20 mouse cellular contexts compared by ENCODE assay signal in the genomic region with DNA sequence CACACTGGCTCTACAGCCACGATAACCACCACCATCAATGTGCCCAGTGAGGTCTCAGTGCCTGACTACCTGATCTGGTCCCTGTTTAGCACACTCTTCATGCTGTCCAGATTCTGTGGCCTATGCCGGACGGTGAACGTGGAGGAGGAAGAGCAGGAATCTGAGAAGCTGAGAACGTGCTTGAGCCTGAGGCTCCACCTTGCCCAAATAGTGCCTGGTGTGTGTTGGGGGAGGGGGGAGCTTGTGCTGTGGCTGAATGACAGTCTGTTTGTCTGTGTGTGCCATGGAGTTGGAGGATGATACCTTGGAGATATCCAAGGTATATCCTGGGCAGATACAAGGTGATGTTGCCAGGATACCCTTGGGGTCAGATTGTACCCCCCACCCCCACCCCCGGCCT. TPM values are rescaled to one million over a fixed set of nuclear protein-coding genes. Genes with fewer than 3 reads are reported as not detected.
A peak's percentile ranks its signal among the peaks of the same experiment; 100 is the strongest.
DNase-seq lines count a peak whose midpoint lies in the region; ATAC-seq and TF ChIP-seq lines count a peak whose summit lies in the region.
"Had no signal": no experiment of that assay in that cellular context is flagged by ENCODE, and none has a peak within 500 bp of the region (broad histone marks: within the 10 kb centered on the region; RNA-seq: fewer than 3 reads in every experiment).

No protein-coding gene starts in this region.

- peaks cover 6% of the 10 kb centered on the region for H3K4me1 ChIP-seq in testis, adult 2 months (ENCODE audit: control insufficient read depth, insufficient read depth, low read length)
- peaks cover 10% of the 10 kb centered on the region for H3K4me1 ChIP-seq in embryonic facial prominence, embryonic 13.5 days
- H3K4me1 ChIP-seq in limb, embryonic 12.5 days (replicated peaks) = peaks cover 11% of the 10 kb centered on the region
- H3K4me1 ChIP-seq in midbrain, embryonic 10.5 days = peaks cover 11% of the 10 kb centered on the region
- no peaks in the 10 kb centered on the region for H3K4me1 ChIP-seq in midbrain, embryonic 15.5 days
- H3K4me1 ChIP-seq: hindbrain, embryonic 15.5 days; kidney, embryonic 15.5 days had no signal

- no peak for TF ChIP-seq POLR2A in testis, adult 2 months (IDR thresholded peaks at IDR 0.05; ENCODE audit: control insufficient read depth, low read depth, low read length)

- H3K9ac ChIP-seq in embryonic facial prominence, embryonic 13.5 days = no peak overlapping the region
- H3K9ac ChIP-seq in limb, embryonic 12.5 days (replicated peaks) = no peak overlapping the region
- no peak overlapping the region for H3K9ac ChIP-seq in midbrain, embryonic 15.5 days
- H3K9ac ChIP-seq: hindbrain, embryonic 15.5 days; kidney, embryonic 15.5 days; limb, embryonic 15.5 days had no signal

- no peaks in the 10 kb centered on the region for H3K27me3 ChIP-seq in testis, adult 2 months (ENCODE audit: control insufficient read depth, insufficient read depth, low read length)
- H3K27me3 ChIP-seq in embryonic facial prominence, embryonic 13.5 days = no peaks in the 10 kb centered on the region
- H3K27me3 ChIP-seq in limb, embryonic 12.5 days = no peaks in the 10 kb centered on the region
- H3K27me3 ChIP-seq in midbrain, embryonic 10.5 days (ENCODE audit: low read depth, poor library complexity, severe bottlenecking) = no peaks in the 10 kb centered on the region
- no peaks in the 10 kb centered on the region for H3K27me3 ChIP-seq in midbrain, embryonic 15.5 days (replicated peaks)
- H3K27me3 ChIP-seq: hindbrain, embryonic 15.5 days; kidney, embryonic 15.5 days; limb, embryonic 15.5 days had no signal

- H3K4me2 ChIP-seq in embryonic facial prominence, embryonic 13.5 days = no peak overlapping the region
- no peak overlapping the region for H3K4me2 ChIP-seq in limb, embryonic 12.5 days
- H3K4me2 ChIP-seq in midbrain, embryonic 15.5 days = no peak overlapping the region
- H3K4me2 ChIP-seq: hindbrain, embryonic 15.5 days; kidney, embryonic 15.5 days; limb, embryonic 15.5 days had no signal

- no peak for ATAC-seq in embryonic facial prominence, embryonic 13.5 days (ENCODE audit: insufficient number of reproducible peaks, insufficient read depth, low FRiP score, low TSS enrichment, low read depth)
- no peak for ATAC-seq in limb, embryonic 12.5 days (ENCODE audit: insufficient number of reproducible peaks, insufficient read depth, low FRiP score, low TSS enrichment, low read depth)
- no peak for ATAC-seq in midbrain, embryonic 15.5 days (replicated peaks)
- ATAC-seq: forebrain, embryonic 14.5 days; midbrain, embryonic 16.5 days had no signal

- H3K9me3 ChIP-seq in embryonic facial prominence, embryonic 13.5 days = no peaks in the 10 kb centered on the region
- H3K9me3 ChIP-seq in limb, embryonic 12.5 days = 0 out of 2 replicates have a peak, but pooled peaks cover 4% of the 10 kb centered on the region
- H3K9me3 ChIP-seq in midbrain, embryonic 10.5 days (replicated peaks) = 0 out of 2 replicates have a peak, but pooled peaks cover 3% of the 10 kb centered on the region
- no peaks in the 10 kb centered on the region for H3K9me3 ChIP-seq in midbrain, embryonic 15.5 days
- H3K9me3 ChIP-seq: hindbrain, embryonic 15.5 days; kidney, embryonic 15.5 days; limb, embryonic 15.5 days had no signal

- no peak overlapping the region for H3K27ac ChIP-seq in testis, adult 2 months (ENCODE audit: control insufficient read depth, insufficient read depth, low read depth, low read length)
- H3K27ac ChIP-seq in embryonic facial prominence, embryonic 13.5 days = peak overlapping the region; percentile 22; the same call in 1 of the 2 replicates
- 0 out of 2 replicates have a peak overlapping the region, but pooled peaks have one; percentile 41 for H3K27ac ChIP-seq in limb, embryonic 12.5 days
- H3K27ac ChIP-seq in midbrain, embryonic 10.5 days (replicated peaks) = no peak overlapping the region
- H3K27ac ChIP-seq in midbrain, embryonic 15.5 days = no peak overlapping the region
- H3K27ac ChIP-seq: hindbrain, embryonic 15.5 days; kidney, embryonic 15.5 days; layer of hippocampus, adult 2 months; left cerebral cortex, adult 2 months; limb, embryonic 15.5 days had no signal

- no peaks in the 10 kb centered on the region for H3K36me3 ChIP-seq in testis, adult 2 months (ENCODE audit: control insufficient read depth, insufficient read depth, low read length)
- no peaks in the 10 kb centered on the region for H3K36me3 ChIP-seq in embryonic facial prominence, embryonic 13.5 days
- H3K36me3 ChIP-seq in limb, embryonic 12.5 days = no peaks in the 10 kb centered on the region
- H3K36me3 ChIP-seq in midbrain, embryonic 10.5 days = no peaks in the 10 kb centered on the region
- H3K36me3 ChIP-seq in midbrain, embryonic 15.5 days (replicated peaks) = no peaks in the 10 kb centered on the region
- H3K36me3 ChIP-seq: hindbrain, embryonic 15.5 days; kidney, embryonic 15.5 days; limb, embryonic 15.5 days had no signal

- 49% methylated on average over 6 of the region's 6 CpGs for WGBS in embryonic facial prominence, embryonic 13.5 days
- WGBS in limb, embryonic 12.5 days = 55% methylated on average over 6 of the region's 6 CpGs
- 75% methylated on average over 6 of the region's 6 CpGs for WGBS in midbrain, embryonic 10.5 days
- 80% methylated on average over 6 of the region's 6 CpGs for WGBS in midbrain, embryonic 15.5 days

- H3K4me3 ChIP-seq in testis, adult 2 months (ENCODE audit: control insufficient read depth, low read depth, low read length) = peak overlapping the region; percentile 44
- H3K4me3 ChIP-seq in embryonic facial prominence, embryonic 13.5 days = no peak overlapping the region
- H3K4me3 ChIP-seq in limb, embryonic 12.5 days (replicated peaks) = no peak overlapping the region
- no peak overlapping the region for H3K4me3 ChIP-seq in midbrain, embryonic 10.5 days
- no peak overlapping the region for H3K4me3 ChIP-seq in midbrain, embryonic 15.5 days
- H3K4me3 ChIP-seq: hindbrain, embryonic 15.5 days; kidney, embryonic 15.5 days; layer of hippocampus, adult 2 months; left cerebral cortex, adult 2 months; limb, embryonic 15.5 days had no signal

- DNase-seq in testis, postnatal 14 days (ENCODE audit: low spot score) = no peak
- DNase-seq in midbrain, embryonic 10.5 days (ENCODE audit: low spot score) = no peak
- DNase-seq in thymus, postnatal 0 days (ENCODE audit: low spot score) = no peak
- DNase-seq: cerebellum, adult 11 months; heart, adult 18-20 months; lung, postnatal 14 days had no signal

- no peak for TF ChIP-seq CTCF in testis, adult 2 months (IDR thresholded peaks at IDR 0.05; ENCODE audit: control insufficient read depth, insufficient read depth, insufficient replicate concordance, low read depth, low read length)

RNA-seq across cellular contexts. Expression of a gene that starts 20.4 kb away (rescaled TPM):
- 15.2 and 23.0 TPM in 2 replicates for polyA plus RNA-seq in testis, adult 2 months (2012; rRNA removed)
- 98.1 and 109 TPM in 2 replicates for polyA plus RNA-seq in embryonic facial prominence, embryonic 13.5 days (2015; fragmentation: Nextera tagmentation; extraction: Ambion mirVana)
- 56.5 and 68.6 TPM in 2 replicates for polyA plus RNA-seq in limb, embryonic 12.5 days (2016; fragmentation: Nextera tagmentation; extraction: Ambion mirVana)
- 13.7 and 16.8 TPM in 2 replicates for polyA plus RNA-seq in midbrain, embryonic 10.5 days (2016; fragmentation: Nextera tagmentation; extraction: Ambion mirVana)
- 987 and 1,033 TPM in 2 replicates for polyA plus RNA-seq in thymus, postnatal 0 days (2015; fragmentation: Nextera tagmentation; extraction: Ambion mirVana)
- polyA plus RNA-seq in midbrain, embryonic 15.5 days (2015; fragmentation: Nextera tagmentation; extraction: Ambion mirVana) = 40.9 and 59.9 TPM in 2 replicates

RNA-seq across cellular contexts. Expression of a gene that starts 23.2 kb away (rescaled TPM):
- 3.0 and 6.9 TPM in 2 replicates for polyA plus RNA-seq in testis, adult 2 months (2012; rRNA removed)
- 91.5 and 101 TPM in 2 replicates for polyA plus RNA-seq in embryonic facial prominence, embryonic 13.5 days (2015; fragmentation: Nextera tagmentation; extraction: Ambion mirVana)
- polyA plus RNA-seq in limb, embryonic 12.5 days (2016; fragmentation: Nextera tagmentation; extraction: Ambion mirVana) = 77.8 and 78.8 TPM in 2 replicates
- 6.3 and 8.4 TPM in 2 replicates for polyA plus RNA-seq in midbrain, embryonic 10.5 days (2016; fragmentation: Nextera tagmentation; extraction: Ambion mirVana)
- 109 and 131 TPM in 2 replicates for polyA plus RNA-seq in thymus, postnatal 0 days (2015; fragmentation: Nextera tagmentation; extraction: Ambion mirVana)
- polyA plus RNA-seq in midbrain, embryonic 15.5 days (2015; fragmentation: Nextera tagmentation; extraction: Ambion mirVana) = 14.9 and 18.8 TPM in 2 replicates

RNA-seq across cellular contexts. Expression of a gene that starts 27.5 kb away (rescaled TPM):
- polyA plus RNA-seq in testis, adult 2 months (2012; rRNA removed) = 0.19 and 0.48 TPM in 2 replicates
- polyA plus RNA-seq in embryonic facial prominence, embryonic 13.5 days (2015; fragmentation: Nextera tagmentation; extraction: Ambion mirVana) = 0.45 TPM in 1 of 2 replicates, not detected in the other
- polyA plus RNA-seq in limb, embryonic 12.5 days (2016; fragmentation: Nextera tagmentation; extraction: Ambion mirVana) = not detected in 2 replicates
- 0.21 TPM in 1 of 2 replicates, not detected in the other for polyA plus RNA-seq in midbrain, embryonic 10.5 days (2016; fragmentation: Nextera tagmentation; extraction: Ambion mirVana)
- polyA plus RNA-seq in thymus, postnatal 0 days (2015; fragmentation: Nextera tagmentation; extraction: Ambion mirVana) = 0.73 and 0.95 TPM in 2 replicates
- polyA plus RNA-seq in midbrain, embryonic 15.5 days (2015; fragmentation: Nextera tagmentation; extraction: Ambion mirVana) = 0.99 and 1.4 TPM in 2 replicates

RNA-seq across cellular contexts. Expression of a gene that starts 34.4 kb away (rescaled TPM):
- 39.0 and 51.4 TPM in 2 replicates for polyA plus RNA-seq in testis, adult 2 months (2012; rRNA removed)
- 1,314 and 1,591 TPM in 2 replicates for polyA plus RNA-seq in embryonic facial prominence, embryonic 13.5 days (2015; fragmentation: Nextera tagmentation; extraction: Ambion mirVana)
- polyA plus RNA-seq in limb, embryonic 12.5 days (2016; fragmentation: Nextera tagmentation; extraction: Ambion mirVana) = 941 and 1,046 TPM in 2 replicates
- polyA plus RNA-seq in midbrain, embryonic 10.5 days (2016; fragmentation: Nextera tagmentation; extraction: Ambion mirVana) = 305 and 352 TPM in 2 replicates
- 443 and 459 TPM in 2 replicates for polyA plus RNA-seq in thymus, postnatal 0 days (2015; fragmentation: Nextera tagmentation; extraction: Ambion mirVana)
- 135 and 145 TPM in 2 replicates for polyA plus RNA-seq in midbrain, embryonic 15.5 days (2015; fragmentation: Nextera tagmentation; extraction: Ambion mirVana)

RNA-seq across cellular contexts. Expression of a gene that starts 34.4 kb away (rescaled TPM):
- not detected in 2 replicates for polyA plus RNA-seq in testis, adult 2 months (2012; rRNA removed)
- 1.1 TPM in 1 of 2 replicates, not detected in the other for polyA plus RNA-seq in embryonic facial prominence, embryonic 13.5 days (2015; fragmentation: Nextera tagmentation; extraction: Ambion mirVana)
- polyA plus RNA-seq in limb, embryonic 12.5 days (2016; fragmentation: Nextera tagmentation; extraction: Ambion mirVana) = not detected in 2 replicates
- polyA plus RNA-seq in midbrain, embryonic 10.5 days (2016; fragmentation: Nextera tagmentation; extraction: Ambion mirVana) = 0.42 TPM in 1 of 2 replicates, not detected in the other
- not detected in 2 replicates for polyA plus RNA-seq in thymus, postnatal 0 days (2015; fragmentation: Nextera tagmentation; extraction: Ambion mirVana)
- not detected in 2 replicates for polyA plus RNA-seq in midbrain, embryonic 15.5 days (2015; fragmentation: Nextera tagmentation; extraction: Ambion mirVana)
- polyA plus RNA-seq: cortical plate, adult 2 months; forebrain, embryonic 14.5 days; heart, postnatal 0 days; hindbrain, embryonic 15.5 days; midbrain, embryonic 16.5 days; spleen, adult 2 months had no signal

Comparison
In these comparisons a context has a peak if more than half of its experiments do, and no peak if none do; other contexts are left out.
1. H3K27ac ChIP-seq: peak in embryonic facial prominence, embryonic 13.5 days (single experiment) and limb, embryonic 12.5 days (single experiment); none in testis, adult 2 months (single experiment), midbrain, embryonic 10.5 days (single experiment) and midbrain, embryonic 15.5 days (single experiment).